Mouse (Mus musculus) heart, adult 18-20 months (tissue): Measurements from ENCODE around the gene Fanca. TPM values are rescaled to one million over a fixed set of nuclear protein-coding genes. Genes with fewer than 3 reads are reported as not detected.
"Not testable (repeated sequence)": the region's sequence is repeated elsewhere in the genome, so short reads cannot be mapped to it uniquely, and the experiment has no call there.

Source experiments
- DNase-seq, 2 experiments: peaks; one replicate each; pipeline ENCODE4 v3.0.0; 2021 to 2022; ENCODE audit warnings: mixed read lengths in 1 of 2
- total RNA-seq, 2 experiments: library from RNA; stranded (reverse); gene quantifications; 2 replicates each; pipeline ENCODE4 v1.2.3; 2021

Gene Fanca
- total RNA-seq, 2 experiments from 2014 or later: 4.5 to 8.4 TPM

GRCm38 (mm10) chr8:123233300-123233699, 85.1 kb downstream of the Fanca start:
- no peak for DNase-seq

GRCm38 (mm10) chr8:123232553-123232952, 85.8 kb downstream of the Fanca start:
- DNase-seq: no peak

GRCm38 (mm10) chr8:123231742-123232141, 86.6 kb downstream of the Fanca start:
- peak in 1 of 2 experiments; percentile 28 for DNase-seq

- DNase-seq: not testable (repeated sequence)
Measured at GRCm38 (mm10) chr8:123230326-123230725, 88.0 kb downstream of the Fanca start.

- no peak for DNase-seq
Measured at GRCm38 (mm10) chr8:123228416-123228815, 90.0 kb downstream of the Fanca start.

- DNase-seq: peak; percentile 96 to 98
Measured at GRCm38 (mm10) chr8:123224278-123225266, 93.8 kb downstream of the Fanca start, which contains the start of gene Cdk10. Cdk10 (plus strand) TSS chr8:123224842.

GRCm38 (mm10) chr8:123220917-123221316, 97.5 kb downstream of the Fanca start:
- DNase-seq: no peak

Other genes with a start within 250 kb of the Fanca start
- 100 to 1,000 TPM; 462 to 489 TPM for gene Rpl13, start 216.2 kb downstream of the Fanca start, total RNA-seq
- 1 to 10 TPM in 1 of 2 experiments, under 1 TPM in 1; 0.62 to 1.1 TPM for gene Cpne7, start 201.2 kb downstream of the Fanca start, total RNA-seq
- 1 to 10 TPM in 1 of 2 experiments, under 1 TPM in 1; 0.82 to 1.3 TPM for gene Sult5a1, start 160.3 kb downstream of the Fanca start, total RNA-seq
- 10 to 100 TPM; 28.2 to 38.9 TPM for gene Dpep1, start 132.3 kb downstream of the Fanca start, total RNA-seq
- 10 to 100 TPM; 56.4 to 68.6 TPM for gene Chmp1a, start 105.8 kb downstream of the Fanca start, total RNA-seq
- gene Spata33, start 105.7 kb downstream of the Fanca start, total RNA-seq: 10 to 100 TPM; 28.5 to 31.6 TPM
- gene Cdk10, start 93.7 kb downstream of the Fanca start, total RNA-seq: 10 to 100 TPM; 17.5 to 24.2 TPM
- 1 to 10 TPM; 7.0 to 7.9 TPM for gene Spata2l, start 82.3 kb downstream of the Fanca start, total RNA-seq
- 10 to 100 TPM; 10.3 to 13.4 TPM for gene Zfp276, start 64.4 kb downstream of the Fanca start, total RNA-seq
- 10 to 100 TPM; 27.8 to 31.5 TPM for gene Vps9d1, start 64.2 kb downstream of the Fanca start, total RNA-seq
- gene Spire2, start 14.1 kb upstream of the Fanca start, total RNA-seq: under 1 TPM in 1 of 2 experiments, not detected in 1; 0.31 TPM
- 100 to 1,000 TPM; 129 to 152 TPM for gene Tcf25, start 55.2 kb upstream of the Fanca start, total RNA-seq
- not detected for gene Mc1r, start 88.5 kb upstream of the Fanca start, total RNA-seq
- gene Tubb3, start 92.8 kb upstream of the Fanca start, total RNA-seq: under 1 TPM; 0.22 to 0.26 TPM
- gene Def8, start 105.0 kb upstream of the Fanca start, total RNA-seq: 10 to 100 TPM; 64.5 to 64.6 TPM
- gene Afg3l1, start 159.3 kb upstream of the Fanca start, total RNA-seq: 10 to 100 TPM; 72.1 to 72.9 TPM
- gene Dbndd1, start 196.9 kb upstream of the Fanca start, total RNA-seq: not detected
- 1 to 10 TPM; 3.2 to 4.0 TPM for gene Gas8, start 200.3 kb upstream of the Fanca start, total RNA-seq